Mouse (Mus musculus) pancreas, adult 10 weeks (tissue): ENCODE measurements around the gene Fam114a2. TPM values are rescaled to one million over a fixed set of nuclear protein-coding genes. Genes with fewer than 3 reads are reported as not detected.

Experiments used
- polyA plus RNA-seq: library from polyadenylated mRNA; stranded (reverse); fragments of 350-450 nt; fragmentation: Illumina TruSeq; extraction: RNeasy Lipid Tissue Mini Kit (QIAGEN cat#74804); gene quantifications from one replicate; pipeline ENCODE4 v1.2.3, GENCODE M21; 2015; ENCODE audit warnings: low read depth, low replicate concordance; ENCODE audit not compliant: insufficient read depth

Gene Fam114a2
- 17.8 TPM for polyA plus RNA-seq

DNA sequence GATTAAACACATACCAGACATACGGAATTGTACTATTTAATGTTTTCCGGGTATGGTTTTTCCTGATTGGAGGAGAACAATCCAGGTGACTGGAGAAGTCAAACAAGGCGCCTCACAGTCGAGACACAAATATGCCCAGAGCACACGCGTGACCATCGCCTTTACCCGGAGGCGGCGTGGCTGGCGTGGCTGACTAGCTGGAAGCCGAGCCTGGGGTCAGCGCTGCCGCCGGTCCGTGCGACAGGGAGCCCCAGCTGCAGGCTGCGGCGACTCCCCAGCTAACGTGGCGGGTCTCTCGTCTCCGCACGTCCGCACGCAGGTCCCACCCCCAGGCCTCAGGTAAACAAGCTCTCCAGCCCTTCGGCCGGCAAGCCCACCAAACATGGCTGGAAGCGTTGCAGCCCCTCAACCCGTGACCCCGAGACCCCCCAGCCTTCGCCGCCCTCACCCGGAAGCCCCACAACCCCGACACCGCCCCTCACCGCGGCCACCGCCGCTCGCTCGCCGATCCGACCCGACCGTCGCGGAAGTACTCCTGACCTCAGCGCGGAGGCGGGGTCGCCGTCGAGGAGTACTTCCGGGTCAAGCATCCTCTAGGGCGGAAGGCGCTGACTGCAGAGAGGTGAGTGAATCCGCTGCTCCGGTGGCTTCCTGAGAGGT lies at the start of gene Fam114a2, which contains the start of gene Mfap3:
Gene Fam114a2, minus strand, starts transcription at position 527 of the 660 bp plus-strand sequence.
Gene Mfap3, plus strand, starts transcription at position 574 of the 660 bp plus-strand sequence.

Other genes with a start within 250 kb of the Fam114a2 start
- 3.9 TPM for gene Mfap3, start within 50 bp of the Fam114a2 start, polyA plus RNA-seq
- 4.3 TPM for gene Galnt10, start 126.8 kb upstream of the Fam114a2 start, polyA plus RNA-seq